Mouse (Mus musculus) cerebellum, adult 9-10 months (tissue): ENCODE measurements at regions not wholly inside any gene's neighbourhood (a gene's known extent, or its start where the extent isn't known, plus 50 kb on each side); places are given as distances from the start of the nearest gene placed in this dataset.
A peak's percentile ranks its signal among the peaks of the same experiment; 100 is the strongest.
"Not testable (repeated sequence)": the region's sequence is repeated elsewhere in the genome, so short reads cannot be mapped to it uniquely, and the experiment has no call there.

Source experiments
- DNase-seq: peaks from one replicate; pipeline ENCODE4 v3.0.0; 2022

DNA sequence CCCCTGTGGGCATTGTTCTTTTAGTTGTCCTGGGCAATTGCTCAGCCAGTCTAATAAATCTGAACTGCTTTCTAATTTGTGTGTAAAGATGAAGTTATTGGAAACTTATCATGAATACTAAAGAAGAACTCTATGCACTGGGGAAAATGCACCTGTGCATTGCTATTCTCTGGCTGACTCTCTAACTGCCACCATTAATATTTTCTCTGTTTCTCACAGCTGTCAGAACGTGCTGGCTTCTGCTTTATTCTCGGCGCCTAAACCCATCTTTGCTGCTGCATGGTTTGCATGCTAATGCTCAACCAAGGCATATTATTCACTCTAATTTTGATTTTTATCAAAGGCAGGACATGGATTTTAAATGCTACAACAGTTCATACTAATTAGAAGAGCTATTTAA, 128.9 kb upstream of the Gm527 start:
- no peak for DNase-seq

DNA sequence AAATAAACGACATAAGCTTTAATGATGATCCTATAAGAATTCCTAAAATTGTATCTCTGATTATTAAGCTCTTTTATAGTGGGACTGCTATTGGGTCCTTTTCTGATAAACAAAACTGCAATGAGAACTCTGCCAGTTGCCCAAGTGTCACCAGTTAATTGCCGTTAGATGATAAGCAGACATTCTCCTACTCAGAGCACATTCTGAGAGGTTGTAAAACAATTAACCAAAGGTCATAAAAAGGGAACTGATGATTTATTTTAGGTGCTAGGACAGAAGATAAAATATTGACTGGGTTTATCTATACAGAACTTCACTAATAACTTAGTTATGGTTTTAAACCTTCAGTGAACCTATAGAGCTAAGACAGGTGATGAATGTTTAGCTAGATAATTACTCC, 109.2 kb upstream of the Gm527 start:
- DNase-seq: not testable (repeated sequence)

DNA sequence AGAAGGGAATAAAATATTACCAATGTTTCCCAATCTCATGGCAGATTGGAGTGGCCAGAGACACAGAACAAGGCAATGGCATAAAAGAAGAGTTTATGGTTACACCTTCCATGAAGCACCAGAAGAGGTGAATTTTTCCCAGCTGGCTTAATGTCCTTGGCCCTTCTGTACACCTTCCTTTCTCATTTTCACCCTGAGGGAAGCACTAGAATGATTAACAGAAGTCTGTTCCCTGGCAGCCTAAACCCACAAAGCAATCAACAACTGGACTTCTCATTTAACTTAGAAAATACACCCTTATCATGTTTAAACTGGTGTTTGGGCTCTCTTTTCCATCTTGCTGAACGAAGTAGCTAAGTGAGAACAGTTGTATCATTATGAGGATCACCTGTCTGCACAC, 107.6 kb upstream of the Gm527 start:
- no peak for DNase-seq

DNA sequence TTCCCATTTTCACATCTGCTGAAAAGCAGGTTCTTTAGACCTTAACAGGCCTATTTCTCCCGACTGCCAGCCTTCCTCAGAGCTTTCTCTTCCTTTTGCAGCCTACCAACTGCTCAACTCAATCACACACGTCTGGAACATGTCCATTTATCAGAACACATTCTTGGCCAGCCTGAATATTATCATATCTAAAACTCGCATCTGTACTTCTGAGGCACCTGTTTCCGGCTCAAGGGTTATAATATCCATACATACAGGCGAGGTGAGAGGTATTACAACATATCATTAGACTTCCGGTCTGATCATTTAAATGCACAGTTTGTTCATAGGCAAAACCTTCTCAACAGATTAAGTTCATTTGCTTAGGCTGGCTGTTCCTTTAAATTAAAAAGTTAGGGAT, 101.8 kb upstream of the Gm527 start:
- DNase-seq: no peak

DNA sequence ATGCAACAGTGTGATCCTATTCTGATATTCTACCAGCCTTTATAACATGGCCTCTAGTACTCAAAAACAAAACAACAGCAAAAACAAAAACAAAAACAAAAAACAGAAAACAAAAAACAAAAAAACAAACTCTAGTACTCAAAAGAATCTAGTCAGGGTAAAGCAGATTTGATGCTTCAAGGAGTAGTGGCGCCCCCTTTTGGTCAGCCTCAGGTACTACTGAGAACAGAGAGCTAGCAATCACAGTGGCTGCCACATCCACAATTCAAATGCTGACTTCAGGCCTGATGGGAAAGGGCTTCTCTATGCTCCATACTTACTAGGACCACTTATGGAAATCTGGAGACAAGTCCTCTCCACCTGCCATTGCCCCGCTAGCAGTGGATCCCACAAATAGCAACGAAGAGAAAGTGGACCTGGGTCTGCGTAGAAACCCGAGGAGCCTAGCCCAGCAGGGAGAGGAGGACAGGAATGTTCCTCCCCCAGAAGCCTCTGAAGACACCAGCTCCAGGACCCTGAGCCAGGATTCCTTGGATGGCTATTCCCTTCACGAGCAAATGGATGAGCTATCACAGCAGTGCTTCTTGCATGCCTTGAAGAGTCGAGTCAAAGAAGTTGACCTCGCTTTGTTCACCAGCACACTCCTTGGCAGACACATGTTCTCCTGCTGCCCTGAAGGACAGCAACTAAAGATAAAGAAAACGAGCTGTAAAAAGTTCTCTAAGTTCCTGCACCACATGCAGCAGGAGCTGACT, 100.5 kb upstream of the Gm527 start:
- no peak for DNase-seq

DNA sequence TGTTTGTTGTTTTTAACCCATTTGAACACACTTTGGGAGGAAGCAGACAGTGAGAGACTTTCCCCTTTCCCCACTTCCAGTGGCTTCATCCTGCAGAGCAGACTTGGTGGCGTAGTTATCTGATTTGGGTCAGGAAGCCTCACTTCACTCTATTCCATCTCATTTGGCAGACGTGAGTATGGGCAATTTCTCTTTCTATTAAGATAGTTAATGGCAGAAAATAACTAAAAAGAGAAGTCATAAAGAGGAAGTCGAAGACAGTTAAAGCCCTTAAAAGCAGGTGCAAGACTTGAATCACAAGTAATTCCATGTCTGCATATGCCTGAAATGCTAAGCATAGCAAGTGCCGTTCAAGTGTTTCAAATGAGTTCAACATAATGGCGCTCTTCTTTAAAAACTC, 97.0 kb upstream of the Gm527 start:
- DNase-seq: no peak

DNA sequence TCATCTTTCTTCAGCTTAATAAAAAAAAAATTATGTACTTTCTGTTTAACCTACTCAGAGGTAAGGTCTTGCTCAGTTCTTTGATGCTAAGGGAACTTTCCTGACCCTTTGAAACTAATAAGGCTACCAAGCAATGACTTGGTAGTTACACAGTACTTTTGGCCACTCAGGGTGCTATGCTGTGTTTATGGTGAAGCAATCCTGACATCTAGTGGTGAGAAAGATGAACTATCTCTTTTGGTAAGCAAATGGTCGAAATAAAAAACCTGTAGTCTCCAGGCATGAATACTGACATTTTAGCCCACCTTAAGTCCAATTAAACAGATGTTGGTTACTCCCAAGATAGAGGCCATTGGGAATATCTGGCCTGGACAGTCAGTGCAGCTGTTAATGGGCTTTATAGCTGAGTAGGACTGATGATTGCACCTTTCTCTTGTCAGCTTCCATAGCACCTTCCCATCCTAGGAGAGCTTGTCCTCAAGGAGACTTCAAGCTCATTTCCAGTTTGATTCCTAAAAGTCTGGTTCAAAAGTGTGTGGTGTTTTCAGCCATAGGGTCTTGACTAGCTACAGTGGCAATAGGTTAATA, 88.0 kb upstream of the Gm527 start:
- peak; percentile 27 for DNase-seq

DNA sequence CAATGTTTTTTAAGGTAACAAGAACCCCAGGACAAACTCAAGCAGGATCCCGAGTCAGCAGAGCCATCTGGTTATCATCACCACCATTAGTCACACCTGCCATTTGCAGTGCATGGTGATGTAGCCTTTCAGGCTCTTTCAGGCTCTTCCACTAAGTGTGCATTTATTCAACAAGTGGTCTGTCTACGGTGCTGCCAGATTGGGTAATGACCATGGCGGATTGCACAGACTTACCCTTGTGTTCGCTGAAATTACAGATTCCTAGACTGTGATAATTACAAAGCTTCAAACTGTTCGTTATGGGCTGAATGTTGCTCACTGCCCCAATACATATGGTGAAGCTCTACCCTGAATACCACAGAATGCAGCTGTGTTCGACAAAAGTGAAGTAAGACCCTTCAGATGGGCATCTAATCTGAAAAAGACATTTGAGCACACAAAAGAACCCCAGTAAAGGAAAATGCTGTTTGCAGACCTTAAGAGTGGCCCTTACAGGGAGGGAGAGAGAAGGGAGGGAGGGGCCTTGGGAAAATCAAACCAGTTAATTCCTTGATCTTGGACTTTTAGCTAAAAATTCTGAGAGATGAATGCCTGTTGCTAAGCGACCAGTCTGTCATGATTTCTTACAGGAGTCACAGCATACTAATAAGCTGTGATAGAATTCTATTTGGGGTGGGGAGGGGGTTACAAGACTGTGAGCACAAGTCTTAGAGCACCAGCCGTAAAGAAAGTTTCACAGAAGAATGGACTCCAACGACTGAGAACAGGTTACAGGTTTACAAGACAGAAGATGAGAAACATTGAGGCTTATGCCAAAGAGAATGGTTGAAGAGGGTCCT, 85.2 kb upstream of the Gm527 start:
- no peak for DNase-seq

DNA sequence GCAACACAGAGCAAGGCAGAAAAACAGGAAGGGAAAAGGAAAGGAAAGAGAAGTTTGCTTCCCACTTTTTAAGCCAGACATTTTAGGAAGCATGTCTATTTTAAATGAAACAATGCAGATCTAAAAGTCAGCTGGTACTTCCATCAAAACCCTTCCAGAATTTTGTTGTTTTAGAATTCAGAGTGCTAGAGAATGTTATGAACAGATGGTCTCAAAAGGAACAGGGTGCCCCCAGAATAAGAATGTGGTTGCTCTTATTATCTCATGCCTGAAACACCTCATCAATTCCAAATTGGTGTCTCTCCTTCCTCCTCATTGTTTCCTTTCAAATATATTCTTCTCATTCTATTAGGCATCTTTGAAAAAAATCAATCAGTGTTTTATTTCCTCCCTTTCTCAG, 60.0 kb upstream of the Gm527 start:
- no peak for DNase-seq
